Mouse (Mus musculus) neural tube, embryonic 11.5 days (tissue): ENCODE measurements at regions not wholly inside any gene's neighbourhood (a gene's known extent, or its start where the extent isn't known, plus 50 kb on each side); places are given as distances from the start of the nearest gene placed in this dataset.

Experiments used
- ATAC-seq: fragments of 200-750 bp; cut with Nextera tagmentation; 2 replicates; pipeline ENCODE4 v1.8.0; 2017; ENCODE audit warnings: moderate number of reproducible peaks, mild to moderate bottlenecking, moderate TSS enrichment, moderate library complexity; ENCODE audit not compliant: insufficient read depth, low FRiP score, low TSS enrichment
- DNase-seq: peaks from one replicate; pipeline ENCODE4 v3.0.0-alpha.2; 2015; ENCODE audit warnings: low spot score
- H3K27ac ChIP-seq: fragments of 300-500 bp; sonication (generic); 2 replicates; pipeline ENCODE4 v1.5.1; 2014; ENCODE audit warnings: low read depth, mild to moderate bottlenecking, low read length
- H3K27me3 ChIP-seq: fragments of 300-500 bp; sonication (generic); 2 replicates; pipeline ENCODE4 v1.6.1; 2014; ENCODE audit warnings: mild to moderate bottlenecking, low read length, mixed read lengths; ENCODE audit not compliant: control insufficient read depth, insufficient read depth
- H3K36me3 ChIP-seq: fragments of 300-500 bp; sonication (generic); 2 replicates; pipeline ENCODE4 v1.6.1; 2014; ENCODE audit warnings: mild to moderate bottlenecking, low read length, moderate library complexity, mixed read lengths; ENCODE audit not compliant: control insufficient read depth, insufficient read depth
- H3K4me1 ChIP-seq: fragments of 300-500 bp; sonication (generic); 2 replicates; pipeline ENCODE4 v1.6.1; 2014; ENCODE audit warnings: low read length, mixed read lengths; ENCODE audit not compliant: control insufficient read depth, insufficient read depth
- H3K4me2 ChIP-seq: fragments of 300-500 bp; sonication (generic); 2 replicates; pipeline ENCODE4 v1.6.1; 2014; ENCODE audit warnings: low read depth, mild to moderate bottlenecking, moderate library complexity
- H3K4me3 ChIP-seq: fragments of 300-500 bp; sonication (generic); 2 replicates; pipeline ENCODE4 v1.5.1; 2014; ENCODE audit warnings: low read depth, low read length
- H3K9ac ChIP-seq: fragments of 300-500 bp; sonication (generic); 2 replicates; pipeline ENCODE4 v1.6.1; 2014; ENCODE audit warnings: mild to moderate bottlenecking, low read length
- H3K9me3 ChIP-seq: fragments of 300-500 bp; sonication (generic); 2 replicates; pipeline ENCODE4 v1.6.1; 2016; ENCODE audit warnings: low read length; ENCODE audit not compliant: control insufficient read depth
- WGBS: fragments of 180-500 bp; shearing (Covaris S2); extraction: QIAGEN DNeasy Blood & Tissue Kit; methylation state at CpG from one replicate; pipeline ENCODE4 v1.1.7; 2014; 5-methylcytosine and 5-hydroxymethylcytosine counted together

- WGBS = 92% methylated on average over 9 of the region's 9 CpGs
- DNase-seq = no peak
- no peak for ATAC-seq
- Histone ChIP-seq H3K4me1 (no peaks in the 10 kb centered on the region), H3K4me3 (no peak overlapping the region), H3K4me2 (no peak overlapping the region), H3K27ac (no peak overlapping the region), H3K27me3 (no peaks in the 10 kb centered on the region), H3K36me3 (no peaks in the 10 kb centered on the region), H3K9ac (no peak overlapping the region), H3K9me3 (no peaks in the 10 kb centered on the region)
Measured at GRCm38 (mm10) chr12:70615123-70615522, 162.2 kb downstream of the Tmx1 start.

GRCm38 (mm10) chr12:70616049-70616448 is 163.2 kb downstream of the Tmx1 start:
- no peak overlapping the region for H3K4me2 ChIP-seq
- 57% methylated on average over 4 of the region's 4 CpGs for WGBS
- no peak overlapping the region for H3K4me3 ChIP-seq
- ATAC-seq = no peak
- no peak overlapping the region for H3K9ac ChIP-seq
- H3K36me3 ChIP-seq = no peaks in the 10 kb centered on the region
- H3K9me3 ChIP-seq = no peaks in the 10 kb centered on the region
- H3K27me3 ChIP-seq = no peaks in the 10 kb centered on the region
- no peak for DNase-seq
- no peaks in the 10 kb centered on the region for H3K4me1 ChIP-seq
- no peak overlapping the region for H3K27ac ChIP-seq

- no peaks in the 10 kb centered on the region for H3K9me3 ChIP-seq
- no peak overlapping the region for H3K4me2 ChIP-seq
- H3K4me1 ChIP-seq = no peaks in the 10 kb centered on the region
Measured at GRCm38 (mm10) chr12:70616487-70616886, 163.6 kb downstream of the Tmx1 start.

GRCm38 (mm10) chr12:70617024-70617423 is 164.1 kb downstream of the Tmx1 start:
- ATAC-seq = no peak
- WGBS = 79% methylated on average over 1 of the region's 1 CpGs
- no peaks in the 10 kb centered on the region for H3K9me3 ChIP-seq
- H3K27ac ChIP-seq = no peak overlapping the region
- no peak overlapping the region for H3K4me3 ChIP-seq
- no peak for DNase-seq
- no peaks in the 10 kb centered on the region for H3K4me1 ChIP-seq
- H3K27me3 ChIP-seq = no peaks in the 10 kb centered on the region
- no peak overlapping the region for H3K9ac ChIP-seq
- no peaks in the 10 kb centered on the region for H3K36me3 ChIP-seq
- H3K4me2 ChIP-seq = no peak overlapping the region

More at GRCm38 (mm10) chr12:70616487-70616886, 163.6 kb downstream of the Tmx1 start:
- DNase-seq (no peak), ATAC-seq (no peak)
- WGBS = 42% methylated on average over 4 of the region's 4 CpGs
- no peak overlapping the region for H3K4me3 ChIP-seq
- no peaks in the 10 kb centered on the region for H3K36me3 ChIP-seq
- H3K27ac ChIP-seq = no peak overlapping the region
- H3K27me3 ChIP-seq = no peaks in the 10 kb centered on the region
- H3K9ac ChIP-seq = no peak overlapping the region

- H3K9ac ChIP-seq = no peak overlapping the region
- no peaks in the 10 kb centered on the region for H3K4me1 ChIP-seq
- 81% methylated on average over 3 of the region's 3 CpGs for WGBS
- no peak overlapping the region for H3K27ac ChIP-seq
- DNase-seq = no peak
- no peak overlapping the region for H3K4me3 ChIP-seq
- no peaks in the 10 kb centered on the region for H3K9me3 ChIP-seq
- no peak for ATAC-seq
- no peaks in the 10 kb centered on the region for H3K36me3 ChIP-seq
- no peaks in the 10 kb centered on the region for H3K27me3 ChIP-seq
- H3K4me2 ChIP-seq = no peak overlapping the region
Measured at GRCm38 (mm10) chr12:70617979-70618378, 165.1 kb downstream of the Tmx1 start.

GRCm38 (mm10) chr12:70619436-70619835 is 166.5 kb downstream of the Tmx1 start:
- Histone ChIP-seq H3K4me3 (no peak overlapping the region), H3K36me3 (no peaks in the 10 kb centered on the region), H3K27ac (no peak overlapping the region), H3K9ac (no peak overlapping the region), H3K27me3 (no peaks in the 10 kb centered on the region), H3K9me3 (no peaks in the 10 kb centered on the region), H3K4me1 (no peaks in the 10 kb centered on the region), H3K4me2 (no peak overlapping the region)
- DNase-seq = no peak
- 89% methylated on average over 2 of the region's 2 CpGs for WGBS
- ATAC-seq = no peak

GRCm38 (mm10) chr12:70622019-70622418 is 169.1 kb downstream of the Tmx1 start:
- H3K27me3 ChIP-seq = no peaks in the 10 kb centered on the region
- 60% methylated on average over 4 of the region's 4 CpGs for WGBS
- no peaks in the 10 kb centered on the region for H3K4me1 ChIP-seq
- H3K9ac ChIP-seq = no peak overlapping the region
- DNase-seq (no peak), ATAC-seq (no peak)
- no peak overlapping the region for H3K4me3 ChIP-seq
- H3K36me3 ChIP-seq = no peaks in the 10 kb centered on the region
- no peak overlapping the region for H3K4me2 ChIP-seq
- no peaks in the 10 kb centered on the region for H3K9me3 ChIP-seq
- H3K27ac ChIP-seq = no peak overlapping the region

GRCm38 (mm10) chr12:70624298-70624980 is 171.5 kb downstream of the Tmx1 start:
- Histone ChIP-seq H3K4me1 (no peaks in the 10 kb centered on the region), H3K27me3 (no peaks in the 10 kb centered on the region), H3K4me3 (no peak overlapping the region), H3K9ac (no peak overlapping the region), H3K4me2 (no peak overlapping the region), H3K27ac (no peak overlapping the region), H3K36me3 (no peaks in the 10 kb centered on the region), H3K9me3 (no peaks in the 10 kb centered on the region)
- DNase-seq (no peak), ATAC-seq (no peak)
- 66% methylated on average over 9 of the region's 9 CpGs for WGBS

GRCm38 (mm10) chr12:70627638-70628037 is 174.7 kb downstream of the Tmx1 start:
- Histone ChIP-seq H3K27me3 (no peaks in the 10 kb centered on the region), H3K4me1 (no peaks in the 10 kb centered on the region), H3K9ac (no peak overlapping the region), H3K27ac (no peak overlapping the region), H3K4me3 (no peak overlapping the region), H3K4me2 (no peak overlapping the region), H3K9me3 (no peaks in the 10 kb centered on the region), H3K36me3 (no peaks in the 10 kb centered on the region)
- ATAC-seq (no peak), DNase-seq (no peak)
- WGBS = 69% methylated on average over 7 of the region's 7 CpGs
